Mouse (Mus musculus): ENCODE results near the gene Upf1.

Upf1 gene

DNA sequence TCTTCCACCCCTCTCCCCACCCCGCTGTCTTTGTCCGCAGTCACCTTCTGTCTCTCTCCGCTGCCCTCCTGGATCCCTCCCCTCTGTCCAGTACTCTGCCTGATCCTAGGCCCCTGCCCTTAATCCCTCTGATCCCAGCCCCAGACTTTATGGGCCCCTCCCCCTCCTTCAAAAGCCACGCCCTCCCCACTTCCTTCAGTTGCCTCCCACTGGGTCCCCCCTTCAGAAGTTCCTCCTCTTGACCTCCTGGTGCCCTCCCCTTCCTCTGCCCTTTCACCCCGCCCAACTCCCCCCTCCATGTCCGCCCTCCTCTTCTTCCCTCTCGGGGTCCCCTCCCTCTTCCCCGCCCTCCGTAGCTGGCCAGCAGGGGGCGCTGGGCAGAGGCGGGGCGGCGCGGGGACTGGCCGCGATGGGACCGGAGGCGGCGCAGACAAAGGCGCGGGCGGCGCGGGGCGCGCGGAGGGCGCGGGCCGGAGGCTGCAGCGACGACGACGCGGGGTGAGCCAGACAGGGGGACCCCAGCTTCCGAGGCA is 70.4 kb downstream of the Upf1 start, which contains the start of gene Homer3:
TSS of gene Homer3 (plus strand) at position 225 of the 533 bp plus-strand sequence.
- ATAC-seq (ENCODE audit: insufficient number of reproducible peaks, low FRiP score, low TSS enrichment) = 0 out of 2 replicates have a peak, but pooled peaks have one; percentile 33

All from cerebellum, adult (tissue).